Mouse (Mus musculus): ENCODE results near the gene Chid1.

DNA sequence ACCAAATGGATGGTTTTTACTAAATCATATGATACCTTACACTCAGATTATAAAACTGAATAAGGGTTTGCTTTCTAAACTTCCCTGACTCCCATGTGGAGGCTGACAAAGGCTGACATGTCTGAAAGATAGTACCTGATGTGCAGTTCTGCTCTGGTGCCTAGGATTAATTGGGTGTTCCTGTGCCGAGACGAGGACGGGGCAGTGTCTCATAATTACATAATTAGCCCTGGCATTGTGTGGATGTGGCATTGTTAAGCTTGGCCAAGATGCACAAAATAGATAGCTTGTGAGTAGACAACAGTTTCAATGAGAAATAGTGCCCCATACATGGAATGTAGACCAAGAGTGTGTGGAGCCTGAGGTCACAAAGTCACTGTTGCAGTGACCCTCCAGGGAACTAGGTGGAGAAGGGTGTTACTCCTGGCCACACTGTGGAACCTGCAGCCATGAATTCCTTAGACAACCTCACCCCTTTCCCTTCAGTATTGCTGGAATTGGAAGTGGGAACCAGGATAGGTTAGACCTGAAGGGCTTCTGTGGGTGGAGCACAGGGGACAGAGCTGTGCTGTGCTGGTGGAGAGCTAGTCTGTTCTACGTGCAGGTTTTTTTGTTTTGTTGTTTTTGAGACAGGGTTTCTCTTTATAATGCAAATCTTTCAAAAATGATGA is 31.1 kb upstream of the Chid1 start:
- TF ChIP-seq CTCF (IDR thresholded peaks at IDR 0.05), result no peak
- TF ChIP-seq EP300 (IDR thresholded peaks at IDR 0.05), result no peak
